Mouse (Mus musculus) CD4-positive, CD25-positive, alpha-beta regulatory T cell (primary cell): ENCODE measurements around the gene Ccdc22. TPM values are rescaled to one million over a fixed set of nuclear protein-coding genes. Genes with fewer than 3 reads are reported as not detected.

Experiments
- polyA plus RNA-seq: library from polyadenylated mRNA; unstranded; fragments of 100-300 nt; shearing (Covaris generic); gene quantifications from one replicate; pipeline ENCODE4 v1.2.1, GENCODE M21; 2017

Ccdc22 gene
- polyA plus RNA-seq: 34.2 TPM

GRCm38 (mm10) chrX:7604879-7605574 is at the start of gene Ccdc22:
Ccdc22 (minus strand) TSS chrX:7605517.

GRCm38 (mm10) chrX:7638401-7639091 is 33.2 kb upstream of the Ccdc22 start, which contains the start of gene Syp:
Syp (plus strand) TSS chrX:7638471.

GRCm38 (mm10) chrX:7606783-7607182 is 1.5 kb upstream of the Ccdc22 start, which contains the start of gene Cacna1f:
Cacna1f (plus strand) TSS chrX:7607083.

GRCm38 (mm10) chrX:7574087-7574884 is 31.0 kb downstream of the Ccdc22 start, which contains the start of gene Ppp1r3f:
Ppp1r3f (minus strand) TSS chrX:7574283.

GRCm38 (mm10) chrX:7573176-7574086 is 31.9 kb downstream of the Ccdc22 start, which contains the start of gene Foxp3:
Foxp3 (plus strand) TSS chrX:7573644.

Other genes starting within 250 kb of the Ccdc22 start
- gene Usp27x, start 229.7 kb downstream of the Ccdc22 start, polyA plus RNA-seq: 1.8 TPM
- 130 TPM for gene Foxp3, start 31.9 kb downstream of the Ccdc22 start, polyA plus RNA-seq
- 22.6 TPM for gene Ppp1r3f, start 31.2 kb downstream of the Ccdc22 start, polyA plus RNA-seq
- 0.14 TPM for gene Cacna1f, start 1.6 kb upstream of the Ccdc22 start, polyA plus RNA-seq
- gene Syp, start 33.0 kb upstream of the Ccdc22 start, polyA plus RNA-seq: 20.3 TPM
- 38.5 TPM for gene Prickle3, start 51.7 kb upstream of the Ccdc22 start, polyA plus RNA-seq
- gene Plp2, start 65.9 kb upstream of the Ccdc22 start, polyA plus RNA-seq: 109 TPM
- not detected for gene Magix, start 75.7 kb upstream of the Ccdc22 start, polyA plus RNA-seq
- 65.3 TPM for gene Gpkow, start 91.6 kb upstream of the Ccdc22 start, polyA plus RNA-seq
- gene Wdr45, start 108.8 kb upstream of the Ccdc22 start, polyA plus RNA-seq: 77.9 TPM
- gene Gm45208, start 116.7 kb upstream of the Ccdc22 start, polyA plus RNA-seq: 0.45 TPM
- gene Praf2, start 122.9 kb upstream of the Ccdc22 start, polyA plus RNA-seq: 26.2 TPM
- not detected for gene Ccdc120, start 145.4 kb upstream of the Ccdc22 start, polyA plus RNA-seq
- 31.1 TPM for gene Tfe3, start 157.0 kb upstream of the Ccdc22 start, polyA plus RNA-seq
- 117 TPM for gene Gripap1, start 184.2 kb upstream of the Ccdc22 start, polyA plus RNA-seq
- gene Kcnd1, start 216.8 kb upstream of the Ccdc22 start, polyA plus RNA-seq: 0.73 TPM
- gene Otud5, start 235.8 kb upstream of the Ccdc22 start, polyA plus RNA-seq: 221 TPM